Mouse (Mus musculus) left cerebral cortex, postnatal 25 days (tissue): ENCODE measurements at regions not wholly inside any gene's neighbourhood (a gene's known extent, or its start where the extent isn't known, plus 50 kb on each side); places are given as distances from the start of the nearest gene placed in this dataset.

Experiments used
- DNase-seq, 2 experiments: peaks; one replicate each; pipeline ENCODE4 v3.0.0; 2022; ENCODE audit warnings: low spot score in 2 of 2, mixed read lengths in 1 of 2
- intact Hi-C: fragments of 180-260 bp; cut with DNase I; formaldehyde crosslinking; loops from one replicate; pipeline ENCODE4 v1.15.1; 2025

- intact Hi-C loops = no loop called here
- peak; percentile 2 to 29 for DNase-seq
Measured at GRCm38 (mm10) chr9:93044298-93044912, 502.4 kb downstream of the Plod2 start.

DNA sequence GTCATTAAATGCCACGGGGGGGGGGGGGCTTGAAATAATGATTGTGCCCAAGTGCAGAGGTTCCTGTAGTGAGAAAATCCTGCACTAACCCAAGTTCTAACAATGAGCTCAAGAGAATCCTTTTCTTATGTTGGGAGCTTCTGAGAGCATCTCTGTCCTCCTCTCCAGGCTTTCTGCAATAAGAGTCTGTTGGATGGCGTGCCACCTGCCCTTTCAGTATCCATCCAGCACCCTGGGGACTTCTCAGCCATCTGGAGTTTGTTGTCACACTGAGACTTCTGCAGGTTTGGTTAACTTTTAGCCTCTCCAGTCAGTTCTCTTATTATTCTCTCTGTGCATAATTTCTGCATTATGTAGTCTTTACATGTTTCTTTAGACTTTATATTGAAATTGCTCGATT lies 530.1 kb downstream of the Plod2 start:
- intact Hi-C loops = no loop called here

GRCm38 (mm10) chr9:93083114-93083513 lies 541.1 kb downstream of the Plod2 start:
- intact Hi-C loops = loop anchor here (10.0 kb wide), 1 partner anchor 1532 kb away; no protein-coding TSS in a partner anchor
- no peak for DNase-seq

More for the DNA sequence above, 530.1 kb downstream of the Plod2 start:
- DNase-seq = no peak

DNA sequence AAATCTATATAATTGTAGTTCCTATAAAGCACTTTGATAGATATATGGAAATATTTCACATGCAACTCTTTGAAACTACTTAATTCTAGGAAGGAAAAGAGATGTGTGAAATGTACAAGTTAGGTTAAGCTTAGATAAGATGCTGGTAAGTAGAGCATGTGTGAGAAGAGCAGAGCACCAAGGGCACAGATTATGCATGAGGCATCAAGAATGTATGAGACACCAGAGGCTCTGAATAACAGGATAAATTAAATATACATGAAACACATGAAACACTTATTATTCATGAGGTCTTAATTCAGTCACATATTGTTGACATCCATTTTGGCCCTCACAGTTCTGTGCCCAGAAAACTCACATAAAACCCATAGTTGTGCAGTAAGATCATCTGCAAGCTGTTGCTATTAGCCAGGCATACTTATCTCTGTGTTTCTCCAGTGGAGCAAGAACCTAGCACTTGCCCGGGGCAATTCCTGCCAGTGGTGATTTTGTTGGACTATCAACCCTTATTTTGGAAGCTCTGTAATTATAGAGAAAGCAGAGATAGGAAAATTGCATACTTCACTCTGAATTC lies 556.1 kb downstream of the Plod2 start:
- intact Hi-C loops = no loop called here
- DNase-seq = no peak

DNA sequence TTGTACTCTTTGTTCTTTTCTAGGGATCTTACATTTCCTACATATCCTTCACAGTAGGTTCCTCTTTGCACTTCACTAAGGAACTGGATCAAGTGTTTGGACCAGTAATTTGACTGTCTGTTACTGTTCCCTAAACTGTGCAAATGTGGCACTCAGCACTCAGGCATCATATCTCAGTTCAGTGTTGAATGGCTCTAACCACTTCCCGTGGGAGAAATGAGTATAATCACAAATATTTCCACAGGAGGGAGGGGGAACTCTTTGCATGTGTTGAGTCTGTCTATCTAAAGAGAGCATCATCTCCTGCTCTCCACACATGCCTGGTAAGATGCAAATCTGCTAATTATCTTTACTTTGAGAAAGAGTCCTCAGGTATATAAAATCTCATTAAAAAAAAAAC lies 588.5 kb downstream of the Plod2 start:
- no peak for DNase-seq
- intact Hi-C loops = no loop called here

- intact Hi-C loops = no loop called here
- DNase-seq = no peak
Measured at GRCm38 (mm10) chr9:93131620-93132200, 589.7 kb downstream of the Plod2 start.

DNA sequence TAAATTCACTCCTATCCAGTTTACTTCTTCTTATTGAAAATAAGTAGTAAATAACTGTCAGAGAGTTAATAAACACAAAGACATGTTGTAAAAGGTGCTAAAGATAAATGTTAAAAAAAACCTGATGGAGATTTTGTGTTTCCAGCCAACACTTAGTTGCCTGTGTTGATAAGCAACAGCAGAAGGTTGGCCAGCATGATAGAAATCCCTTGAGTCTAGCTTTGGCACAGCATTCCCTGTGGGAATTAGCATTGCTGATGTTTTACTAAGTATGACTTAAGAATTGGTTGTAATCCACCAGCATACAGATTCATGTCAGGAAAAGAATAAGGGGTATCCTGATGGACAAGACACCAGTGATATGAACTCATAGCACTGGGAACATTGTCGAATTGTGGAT lies 594.3 kb downstream of the Plod2 start:
- intact Hi-C loops = no loop called here
- DNase-seq = no peak

- intact Hi-C loops = no loop called here
- DNase-seq = peak; percentile 19 to 93
Measured at GRCm38 (mm10) chr9:93170071-93170470, 628.0 kb downstream of the Plod2 start.

DNA sequence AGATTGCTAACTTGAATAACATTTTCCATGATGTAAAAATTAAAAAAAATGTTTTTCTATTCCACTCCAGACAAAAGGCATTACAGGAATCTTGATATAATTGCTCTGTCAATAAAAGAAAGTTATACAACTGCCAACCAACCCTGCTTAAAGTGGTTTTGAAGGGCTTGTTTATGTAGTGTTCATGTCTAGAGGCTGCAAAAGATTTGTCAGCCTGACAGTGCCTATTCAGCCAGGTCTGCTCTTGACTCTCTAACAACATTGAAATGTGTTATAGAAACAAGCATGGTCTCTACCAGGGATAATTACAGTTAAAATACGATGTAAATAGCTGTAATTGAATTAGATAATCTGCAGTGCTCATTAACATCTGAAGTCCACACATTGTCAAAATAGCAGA lies 644.6 kb downstream of the Plod2 start:
- intact Hi-C loops = no loop called here
- no peak for DNase-seq

DNA sequence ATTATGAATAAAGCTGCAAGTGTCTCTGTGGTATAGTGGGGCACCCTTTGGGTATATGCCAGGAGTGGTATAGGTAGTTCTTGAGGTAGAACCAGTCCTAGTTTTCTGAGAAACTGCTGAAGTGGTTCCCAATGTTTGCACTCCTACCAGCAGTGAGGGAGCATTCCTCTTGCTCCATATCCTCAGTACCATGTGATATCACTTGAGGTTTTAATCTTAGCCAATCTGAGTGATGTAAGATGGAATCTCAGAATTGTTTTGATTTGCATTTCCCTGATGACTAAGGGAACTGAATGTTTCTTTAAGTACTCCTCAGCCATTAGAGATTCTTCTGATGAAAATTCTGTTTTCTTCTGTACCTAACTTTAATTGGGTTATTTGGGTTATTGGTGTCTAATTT lies 690.5 kb downstream of the Plod2 start:
- intact Hi-C loops = no loop called here
- DNase-seq = no peak

GRCm38 (mm10) chr9:93252146-93252545 lies 710.1 kb downstream of the Plod2 start:
- intact Hi-C loops = no loop called here
- no peak for DNase-seq

DNA sequence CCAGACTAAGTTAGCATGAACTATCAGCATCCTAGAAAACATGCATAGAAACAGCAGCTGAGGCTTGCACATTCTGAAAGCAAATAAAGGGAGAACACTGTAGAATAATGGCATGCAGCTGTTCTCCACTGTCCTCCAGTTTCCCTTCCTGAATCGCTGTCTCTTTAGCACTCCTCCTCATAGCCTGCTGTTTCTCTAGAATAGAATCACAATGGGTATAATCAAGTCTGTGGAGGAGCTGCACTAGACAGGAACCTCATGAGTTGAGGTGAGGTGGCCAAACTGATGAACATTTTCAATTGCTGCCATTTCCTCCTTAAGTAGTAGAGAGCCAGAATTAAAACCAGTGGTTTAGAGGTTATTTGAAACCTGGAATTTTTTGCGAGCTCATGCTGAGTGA lies 755.3 kb downstream of the Plod2 start:
- DNase-seq = no peak
- intact Hi-C loops = no loop called here

- DNase-seq = no peak
- intact Hi-C loops = no loop called here
Measured at GRCm38 (mm10) chr9:93306753-93307152, 764.7 kb downstream of the Plod2 start.

DNA sequence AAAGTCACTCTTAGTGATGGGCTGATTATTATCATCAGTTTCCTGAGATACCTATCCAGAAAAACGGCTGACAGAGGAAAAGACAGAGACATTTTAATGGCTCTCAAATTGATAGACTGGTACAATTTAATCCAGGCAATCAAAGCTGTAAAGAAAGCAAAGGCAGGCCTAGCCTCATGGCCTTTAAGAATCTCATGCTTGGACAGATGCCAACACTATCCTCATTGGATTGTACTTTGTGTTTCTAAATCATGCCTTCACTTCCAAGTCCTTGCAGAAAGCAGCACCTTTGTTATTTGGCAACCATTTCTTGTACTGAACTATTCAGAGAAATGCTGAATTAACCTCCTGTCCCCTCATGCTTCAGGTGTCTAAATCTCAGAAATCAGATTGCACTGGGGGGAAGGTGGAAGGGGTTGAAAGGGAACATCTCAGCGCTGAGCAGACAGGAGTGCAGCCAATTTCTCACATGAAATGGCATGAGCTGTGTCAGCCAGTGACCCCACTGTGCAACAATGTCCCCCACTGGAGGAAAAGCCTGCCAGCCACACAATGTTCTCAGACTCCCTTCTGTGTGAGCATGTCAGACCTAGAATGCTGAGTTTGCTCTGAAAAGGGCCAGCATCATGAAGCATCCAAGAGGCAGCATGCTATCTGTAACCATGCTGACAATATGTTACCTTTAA lies 787.1 kb downstream of the Plod2 start:
- no peak for DNase-seq
- intact Hi-C loops = no loop called here
